Mouse (Mus musculus) small intestine, adult 2 months (tissue): ENCODE data around the gene Fnip2. TPM values are rescaled to one million over a fixed set of nuclear protein-coding genes. Genes with fewer than 3 reads are reported as not detected.
"Not testable (repeated sequence)": the region's sequence is repeated elsewhere in the genome, so short reads cannot be mapped to it uniquely, and the experiment has no call there.

ENCODE experiments used
- H3K27ac ChIP-seq: fragments of 200-500 bp; 2 replicates; pipeline ENCODE4 v1.5.1; 2012; ENCODE audit warnings: low read depth, low read length, control low read depth, inconsistent platforms; ENCODE audit not compliant: insufficient read depth
- H3K27me3 ChIP-seq: fragments of 200-500 bp; 2 replicates; pipeline ENCODE4 v1.6.1; 2012; ENCODE audit warnings: mild to moderate bottlenecking, moderate library complexity, low read length, inconsistent platforms; ENCODE audit not compliant: control insufficient read depth, insufficient read depth
- H3K36me3 ChIP-seq: fragments of 200-500 bp; 2 replicates; pipeline ENCODE4 v1.6.1; 2012; ENCODE audit warnings: mild to moderate bottlenecking, low read length, control low read depth, inconsistent platforms; ENCODE audit not compliant: control insufficient read depth, insufficient read depth
- H3K4me1 ChIP-seq: fragments of 200-500 bp; 2 replicates; pipeline ENCODE4 v1.6.1; 2012; ENCODE audit warnings: low read length, inconsistent platforms, mixed read lengths; ENCODE audit not compliant: control insufficient read depth, insufficient read depth, insufficient read length
- H3K4me3 ChIP-seq: fragments of 200-500 bp; 2 replicates; pipeline ENCODE4 v1.5.1; 2012; ENCODE audit warnings: low read depth, mild to moderate bottlenecking, control low read depth, inconsistent platforms, low read length, moderate library complexity
- CTCF ChIP-seq: fragments of 200-500 bp; IDR thresholded peaks from 2 replicates; pipeline ENCODE4 v1.5.1; 2012; ENCODE audit warnings: low read depth, mild to moderate bottlenecking, control low read depth, inconsistent platforms, low read length, moderate library complexity, mixed read lengths; ENCODE audit not compliant: insufficient replicate concordance, insufficient read length; ENCODE audit errors: extremely low read depth
- POLR2A ChIP-seq: fragments of 200-500 bp; IDR thresholded peaks from 2 replicates; pipeline ENCODE4 v1.6.1; 2012; ENCODE audit warnings: low read depth, mild to moderate bottlenecking, control low read depth, inconsistent platforms, low read length, moderate library complexity
- WGBS: fragments of 180-500 bp; shearing (Covaris S2); methylation state at CpG from one replicate; pipeline ENCODE4 v1.1.7; 2018; 5-methylcytosine and 5-hydroxymethylcytosine counted together
- polyA plus RNA-seq: library from polyadenylated mRNA; depleted of rRNA; stranded (reverse); fragments of >200 nt; gene quantifications from 2 replicates; pipeline ENCODE4 v1.2.3, GENCODE M21; 2012

The Fnip2 gene
- polyA plus RNA-seq, 1 experiment, result 1.6 TPM

- Histone ChIP-seq H3K4me3 (no peak overlapping the region), H3K27me3 (no peaks in the 10 kb centered on the region), H3K36me3 (no peaks in the 10 kb centered on the region), H3K27ac (no peak overlapping the region), H3K4me1 (no peaks in the 10 kb centered on the region)
- TF ChIP-seq POLR2A, result no peak
- no peak for TF ChIP-seq CTCF
- WGBS, result 36% methylated on average over 5 of the region's 5 CpGs
Measured at GRCm38 (mm10) chr3:79579891-79580575, 12.4 kb upstream of the Fnip2 start.

GRCm38 (mm10) chr3:79578164-79578563 is 10.6 kb upstream of the Fnip2 start:
- H3K4me3 ChIP-seq, result no peak overlapping the region
- H3K36me3 ChIP-seq, result no peaks in the 10 kb centered on the region
- TF ChIP-seq CTCF (no peak), POLR2A (no peak)
- H3K27ac ChIP-seq, result no peak overlapping the region
- H3K4me1 ChIP-seq, result no peaks in the 10 kb centered on the region
- H3K27me3 ChIP-seq, result no peaks in the 10 kb centered on the region
- 76% methylated on average over 6 of the region's 6 CpGs for WGBS

- no peaks in the 10 kb centered on the region for H3K36me3 ChIP-seq
- no peaks in the 10 kb centered on the region for H3K4me1 ChIP-seq
- 86% methylated on average over 6 of the region's 6 CpGs for WGBS
- TF ChIP-seq POLR2A (no peak), CTCF (no peak)
- H3K27me3 ChIP-seq, result no peaks in the 10 kb centered on the region
- no peak overlapping the region for H3K4me3 ChIP-seq
- no peak overlapping the region for H3K27ac ChIP-seq
Measured at GRCm38 (mm10) chr3:79577606-79578005, 10.0 kb upstream of the Fnip2 start.

GRCm38 (mm10) chr3:79576865-79577264 is 9.3 kb upstream of the Fnip2 start:
- Histone ChIP-seq H3K36me3 (no peaks in the 10 kb centered on the region), H3K27ac (no peak overlapping the region), H3K27me3 (no peaks in the 10 kb centered on the region), H3K4me1 (no peaks in the 10 kb centered on the region), H3K4me3 (no peak overlapping the region)
- WGBS, result 36% methylated on average over 5 of the region's 5 CpGs
- TF ChIP-seq POLR2A (no peak), CTCF (no peak)

GRCm38 (mm10) chr3:79576468-79576816 is 8.8 kb upstream of the Fnip2 start:
- H3K27ac ChIP-seq, result no peak overlapping the region
- no peaks in the 10 kb centered on the region for H3K27me3 ChIP-seq
- TF ChIP-seq POLR2A, result no peak
- no peak for TF ChIP-seq CTCF
- H3K4me3 ChIP-seq, result no peak overlapping the region
- WGBS, result 15% methylated on average over 3 of the region's 3 CpGs
- no peaks in the 10 kb centered on the region for H3K36me3 ChIP-seq
- no peaks in the 10 kb centered on the region for H3K4me1 ChIP-seq

- Histone ChIP-seq H3K36me3 (no peaks in the 10 kb centered on the region), H3K4me1 (no peaks in the 10 kb centered on the region), H3K27me3 (no peaks in the 10 kb centered on the region), H3K4me3 (no peak overlapping the region), H3K27ac (no peak overlapping the region)
- 48% methylated on average over 10 of the region's 10 CpGs for WGBS
- no peak for TF ChIP-seq CTCF
- TF ChIP-seq POLR2A, result no peak
Measured at GRCm38 (mm10) chr3:79575576-79576467, 8.2 kb upstream of the Fnip2 start.

- Histone ChIP-seq H3K27me3 (no peaks in the 10 kb centered on the region), H3K4me3 (no peak overlapping the region), H3K36me3 (no peaks in the 10 kb centered on the region), H3K4me1 (no peaks in the 10 kb centered on the region), H3K27ac (no peak overlapping the region)
- TF ChIP-seq CTCF (no peak), POLR2A (no peak)
- 62% methylated on average over 3 of the region's 3 CpGs for WGBS
Measured at GRCm38 (mm10) chr3:79574336-79574735, 6.7 kb upstream of the Fnip2 start.

- 86% methylated on average over 5 of the region's 5 CpGs for WGBS
- H3K36me3 ChIP-seq, H3K27me3 ChIP-seq, H3K27ac ChIP-seq, H3K4me1 ChIP-seq, H3K4me3 ChIP-seq: not testable (repeated sequence)
Measured at GRCm38 (mm10) chr3:79573376-79573775, 5.8 kb upstream of the Fnip2 start.
